Mouse (Mus musculus) ZHBTc4 (cell line): ENCODE measurements at regions not wholly inside any gene's neighbourhood (a gene's known extent, or its start where the extent isn't known, plus 50 kb on each side); places are given as distances from the start of the nearest gene placed in this dataset.

Source experiments
- DNase-seq: peaks from one replicate; pipeline ENCODE4 v3.0.0-alpha.2; 2011; ENCODE audit warnings: low read depth, low spot score

- DNase-seq, result peak; percentile 32
Measured at GRCm38 (mm10) chr2:57613243-57613642, 375.8 kb downstream of the Gpd2 start.

- DNase-seq, result no peak
Measured at GRCm38 (mm10) chr2:57614587-57614991, 377.2 kb downstream of the Gpd2 start.

- peak; percentile 4 for DNase-seq
Measured at GRCm38 (mm10) chr2:57616525-57617225, 379.2 kb downstream of the Gpd2 start.

- no peak for DNase-seq
Measured at GRCm38 (mm10) chr2:57617258-57617657, 379.8 kb downstream of the Gpd2 start.

- DNase-seq, result no peak
Measured at GRCm38 (mm10) chr2:57644117-57644516, 353.6 kb upstream of the Galnt5 start.

GRCm38 (mm10) chr2:57644541-57644940 is 353.1 kb upstream of the Galnt5 start:
- DNase-seq, result no peak

- DNase-seq, result no peak
Measured at GRCm38 (mm10) chr2:57649002-57649401, 348.7 kb upstream of the Galnt5 start.

GRCm38 (mm10) chr2:57657409-57657808 is 340.3 kb upstream of the Galnt5 start:
- no peak for DNase-seq

- DNase-seq, result no peak
Measured at GRCm38 (mm10) chr2:57661838-57662237, 335.8 kb upstream of the Galnt5 start.

GRCm38 (mm10) chr2:57672007-57672643 is 325.6 kb upstream of the Galnt5 start:
- DNase-seq, result no peak

- no peak for DNase-seq
Measured at GRCm38 (mm10) chr2:57689877-57690276, 307.8 kb upstream of the Galnt5 start.

GRCm38 (mm10) chr2:57696992-57697772 is 300.5 kb upstream of the Galnt5 start:
- DNase-seq, result no peak

GRCm38 (mm10) chr2:57698659-57699061 is 299.0 kb upstream of the Galnt5 start:
- peak; percentile 54 for DNase-seq

- DNase-seq, result no peak
Measured at GRCm38 (mm10) chr2:57699226-57699625, 298.5 kb upstream of the Galnt5 start.

- DNase-seq, result no peak
Measured at GRCm38 (mm10) chr2:57716754-57717510, 280.8 kb upstream of the Galnt5 start.
